Mouse (Mus musculus): ENCODE measurements around the gene Slc13a4. TPM values are rescaled to one million over a fixed set of nuclear protein-coding genes. Genes with fewer than 3 reads are reported as not detected.

Slc13a4 gene
- polyA plus RNA-seq, 1 experiment = 1.1 TPM

GRCm38 (mm10) chr6:35333632-35334031 is 25.7 kb upstream of the Slc13a4 start:
- Histone ChIP-seq H3K4me1 (ENCODE audit: control insufficient read depth, insufficient read depth, low read length) (peaks cover 2% of the 10 kb centered on the region), H3K9me3 (replicated peaks; ENCODE audit: control insufficient read depth, insufficient read depth, low read length, poor library complexity, severe bottlenecking) (no peaks in the 10 kb centered on the region), H3K36me3 (ENCODE audit: control insufficient read depth, insufficient read depth, low read length, poor library complexity, severe bottlenecking) (no peaks in the 10 kb centered on the region), H3K9ac (ENCODE audit: low read depth, poor library complexity, severe bottlenecking) (no peak overlapping the region), H3K27ac (ENCODE audit: insufficient read depth, low read length) (no peak overlapping the region), H3K4me3 (ENCODE audit: low read depth, low read length) (no peak overlapping the region), H3K27me3 (ENCODE audit: control insufficient read depth, insufficient read depth, low read length, poor library complexity, severe bottlenecking) (no peaks in the 10 kb centered on the region)
- no peak for TF ChIP-seq CTCF (IDR thresholded peaks at IDR 0.05; ENCODE audit: low read depth, low read length)
- TF ChIP-seq EP300 (IDR thresholded peaks at IDR 0.05; ENCODE audit: insufficient read depth, low read depth, low read length) = no peak
- TF ChIP-seq POLR2A (IDR thresholded peaks at IDR 0.05; ENCODE audit: insufficient read depth, low read length) = no peak

GRCm38 (mm10) chr6:35330834-35331233 is 22.9 kb upstream of the Slc13a4 start:
- no peak for TF ChIP-seq CTCF (IDR thresholded peaks at IDR 0.05; ENCODE audit: low read depth, low read length)
- TF ChIP-seq EP300 (IDR thresholded peaks at IDR 0.05; ENCODE audit: insufficient read depth, low read depth, low read length) = no peak
- no peak for TF ChIP-seq POLR2A (IDR thresholded peaks at IDR 0.05; ENCODE audit: insufficient read depth, low read length)
- Histone ChIP-seq H3K9ac (ENCODE audit: low read depth, poor library complexity, severe bottlenecking) (no peak overlapping the region), H3K36me3 (ENCODE audit: control insufficient read depth, insufficient read depth, low read length, poor library complexity, severe bottlenecking) (no peaks in the 10 kb centered on the region), H3K4me1 (ENCODE audit: control insufficient read depth, insufficient read depth, low read length) (peaks cover 2% of the 10 kb centered on the region), H3K27me3 (ENCODE audit: control insufficient read depth, insufficient read depth, low read length, poor library complexity, severe bottlenecking) (no peaks in the 10 kb centered on the region), H3K27ac (ENCODE audit: insufficient read depth, low read length) (no peak overlapping the region), H3K9me3 (replicated peaks; ENCODE audit: control insufficient read depth, insufficient read depth, low read length, poor library complexity, severe bottlenecking) (no peaks in the 10 kb centered on the region), H3K4me3 (ENCODE audit: low read depth, low read length) (no peak overlapping the region)

GRCm38 (mm10) chr6:35329956-35330355 is 22.0 kb upstream of the Slc13a4 start:
- Histone ChIP-seq H3K9ac (ENCODE audit: low read depth, poor library complexity, severe bottlenecking) (no peak overlapping the region), H3K4me1 (ENCODE audit: control insufficient read depth, insufficient read depth, low read length) (peaks cover 2% of the 10 kb centered on the region), H3K4me3 (ENCODE audit: low read depth, low read length) (no peak overlapping the region), H3K27me3 (ENCODE audit: control insufficient read depth, insufficient read depth, low read length, poor library complexity, severe bottlenecking) (no peaks in the 10 kb centered on the region), H3K36me3 (ENCODE audit: control insufficient read depth, insufficient read depth, low read length, poor library complexity, severe bottlenecking) (no peaks in the 10 kb centered on the region), H3K9me3 (replicated peaks; ENCODE audit: control insufficient read depth, insufficient read depth, low read length, poor library complexity, severe bottlenecking) (no peaks in the 10 kb centered on the region), H3K27ac (ENCODE audit: insufficient read depth, low read length) (no peak overlapping the region)
- no peak for TF ChIP-seq CTCF (IDR thresholded peaks at IDR 0.05; ENCODE audit: low read depth, low read length)
- no peak for TF ChIP-seq POLR2A (IDR thresholded peaks at IDR 0.05; ENCODE audit: insufficient read depth, low read length)
- TF ChIP-seq EP300 (IDR thresholded peaks at IDR 0.05; ENCODE audit: insufficient read depth, low read depth, low read length) = no peak

GRCm38 (mm10) chr6:35326111-35326515 is 18.2 kb upstream of the Slc13a4 start, which contains the start of gene Fam180a:
Fam180a (minus strand) TSS chr6:35326141.
- no peaks in the 10 kb centered on the region for H3K4me1 ChIP-seq (ENCODE audit: control insufficient read depth, insufficient read depth, low read length)
- no peak within 1 kb of the TSS for H3K27ac ChIP-seq (ENCODE audit: insufficient read depth, low read length)
- no peaks in the 10 kb centered on the region for H3K36me3 ChIP-seq (ENCODE audit: control insufficient read depth, insufficient read depth, low read length, poor library complexity, severe bottlenecking)
- H3K9me3 ChIP-seq (replicated peaks; ENCODE audit: control insufficient read depth, insufficient read depth, low read length, poor library complexity, severe bottlenecking) = no peaks in the 10 kb centered on the region
- no peak for TF ChIP-seq EP300 (IDR thresholded peaks at IDR 0.05; ENCODE audit: insufficient read depth, low read depth, low read length)
- TF ChIP-seq POLR2A (IDR thresholded peaks at IDR 0.05; ENCODE audit: insufficient read depth, low read length) = no peak
- TF ChIP-seq CTCF (IDR thresholded peaks at IDR 0.05; ENCODE audit: low read depth, low read length) = no peak
- H3K27me3 ChIP-seq (ENCODE audit: control insufficient read depth, insufficient read depth, low read length, poor library complexity, severe bottlenecking) = no peaks in the 10 kb centered on the region
- no peak within 1 kb of the TSS for H3K4me3 ChIP-seq (ENCODE audit: low read depth, low read length)
- no peak within 1 kb of the TSS for H3K9ac ChIP-seq (ENCODE audit: low read depth, poor library complexity, severe bottlenecking)

- H3K9me3 ChIP-seq (replicated peaks; ENCODE audit: control insufficient read depth, insufficient read depth, low read length, poor library complexity, severe bottlenecking) = no peaks in the 10 kb centered on the region
- no peaks in the 10 kb centered on the region for H3K4me1 ChIP-seq (ENCODE audit: control insufficient read depth, insufficient read depth, low read length)
- H3K9ac ChIP-seq (ENCODE audit: low read depth, poor library complexity, severe bottlenecking) = no peak overlapping the region
- H3K27me3 ChIP-seq (ENCODE audit: control insufficient read depth, insufficient read depth, low read length, poor library complexity, severe bottlenecking) = no peaks in the 10 kb centered on the region
- TF ChIP-seq EP300 (IDR thresholded peaks at IDR 0.05; ENCODE audit: insufficient read depth, low read depth, low read length) (no peak), CTCF (IDR thresholded peaks at IDR 0.05; ENCODE audit: low read depth, low read length) (no peak), POLR2A (IDR thresholded peaks at IDR 0.05; ENCODE audit: insufficient read depth, low read length) (no peak)
- H3K36me3 ChIP-seq (ENCODE audit: control insufficient read depth, insufficient read depth, low read length, poor library complexity, severe bottlenecking) = no peaks in the 10 kb centered on the region
- H3K27ac ChIP-seq (ENCODE audit: insufficient read depth, low read length) = no peak overlapping the region
- H3K4me3 ChIP-seq (ENCODE audit: low read depth, low read length) = no peak overlapping the region
Measured at GRCm38 (mm10) chr6:35324306-35324705, 16.4 kb upstream of the Slc13a4 start.

- Histone ChIP-seq H3K36me3 (ENCODE audit: control insufficient read depth, insufficient read depth, low read length, poor library complexity, severe bottlenecking) (no peaks in the 10 kb centered on the region), H3K4me3 (ENCODE audit: low read depth, low read length) (no peak overlapping the region), H3K4me1 (ENCODE audit: control insufficient read depth, insufficient read depth, low read length) (no peaks in the 10 kb centered on the region), H3K9me3 (replicated peaks; ENCODE audit: control insufficient read depth, insufficient read depth, low read length, poor library complexity, severe bottlenecking) (no peaks in the 10 kb centered on the region), H3K9ac (ENCODE audit: low read depth, poor library complexity, severe bottlenecking) (no peak overlapping the region), H3K27me3 (ENCODE audit: control insufficient read depth, insufficient read depth, low read length, poor library complexity, severe bottlenecking) (no peaks in the 10 kb centered on the region), H3K27ac (ENCODE audit: insufficient read depth, low read length) (no peak overlapping the region)
- TF ChIP-seq POLR2A (IDR thresholded peaks at IDR 0.05; ENCODE audit: insufficient read depth, low read length) (no peak), EP300 (IDR thresholded peaks at IDR 0.05; ENCODE audit: insufficient read depth, low read depth, low read length) (no peak), CTCF (IDR thresholded peaks at IDR 0.05; ENCODE audit: low read depth, low read length) (no peak)
Measured at GRCm38 (mm10) chr6:35323046-35323445, 15.1 kb upstream of the Slc13a4 start.

All from ES-Bruce4 (cell line).